Mouse (Mus musculus): ENCODE data around the gene Gpatch4. TPM values are rescaled to one million over a fixed set of nuclear protein-coding genes. Genes with fewer than 3 reads are reported as not detected.

The Gpatch4 gene
- polyA plus RNA-seq, 1 experiment from 2014 or later: 36.0 TPM

DNA sequence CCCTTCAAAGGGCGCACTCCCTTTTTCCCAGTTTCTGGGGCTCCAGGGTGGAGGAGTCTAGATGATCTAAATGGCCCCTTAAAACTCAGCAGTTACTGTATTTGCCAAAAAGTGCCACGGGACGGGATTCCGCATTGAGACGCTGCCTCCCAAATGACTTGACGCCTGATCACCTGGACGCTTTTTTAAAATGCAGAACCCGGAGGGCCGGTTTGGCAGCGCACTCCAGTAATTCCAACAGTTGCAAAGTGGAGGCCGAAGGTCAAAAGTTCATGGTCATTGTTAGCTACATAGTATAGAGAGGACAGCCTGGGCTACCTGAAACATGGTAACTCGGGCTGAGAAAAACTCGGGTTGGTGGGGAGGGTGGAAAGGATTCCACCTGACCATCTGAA lies 39.3 kb downstream of the Gpatch4 start:
- Histone ChIP-seq H3K36me3 (no peaks in the 10 kb centered on the region), H3K9me3 (no peaks in the 10 kb centered on the region), H3K4me1 (replicated peaks) (peaks cover 17% of the 10 kb centered on the region), H3K4me2 (peak overlapping the region; percentile 76), H3K27me3 (no peaks in the 10 kb centered on the region), H3K4me3 (peak overlapping the region; percentile 42), H3K27ac (replicated peaks) (no peak overlapping the region), H3K9ac (peak overlapping the region; percentile 30; the same call in 1 of the 2 replicates)
- no peak for ATAC-seq (ENCODE audit: low FRiP score, low read depth)
- 2% methylated on average over 13 of the region's 13 CpGs for WGBS

DNA sequence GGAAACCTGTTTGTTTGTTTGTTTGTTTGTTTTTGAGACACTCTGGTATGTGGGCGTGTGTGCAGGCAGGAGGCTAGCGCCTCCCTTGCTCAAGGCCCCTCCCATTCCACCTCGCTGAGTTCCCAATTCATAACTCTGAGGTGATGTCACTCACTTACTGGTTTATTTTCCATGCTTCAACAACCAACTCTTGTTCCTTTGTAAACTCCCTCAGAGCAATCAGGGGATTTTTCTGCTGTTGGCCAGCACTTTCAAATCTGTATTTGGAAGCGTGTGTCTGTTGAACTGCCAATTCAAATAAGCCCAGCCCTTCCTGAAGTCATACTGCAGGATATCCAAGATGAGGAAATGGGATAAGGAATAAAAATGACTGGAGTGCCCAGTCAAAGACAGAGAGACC lies 39.8 kb downstream of the Gpatch4 start:
- Histone ChIP-seq H3K9me3 (no peaks in the 10 kb centered on the region), H3K27me3 (no peaks in the 10 kb centered on the region), H3K4me3 (peak overlapping the region; percentile 42; the same call in 1 of the 2 replicates), H3K36me3 (no peaks in the 10 kb centered on the region), H3K9ac (no peak overlapping the region), H3K27ac (replicated peaks) (no peak overlapping the region), H3K4me2 (peak overlapping the region; percentile 76), H3K4me1 (replicated peaks) (peaks cover 17% of the 10 kb centered on the region)
- 18% methylated on average over 4 of the region's 4 CpGs for WGBS
- ATAC-seq (ENCODE audit: low FRiP score, low read depth): no peak

- Histone ChIP-seq H3K27me3 (no peaks in the 10 kb centered on the region), H3K4me3 (no peak overlapping the region), H3K27ac (replicated peaks) (no peak overlapping the region), H3K4me1 (replicated peaks) (peaks cover 17% of the 10 kb centered on the region), H3K36me3 (no peaks in the 10 kb centered on the region), H3K9me3 (no peaks in the 10 kb centered on the region), H3K4me2 (no peak overlapping the region), H3K9ac (no peak overlapping the region)
- WGBS: 96% methylated on average over 2 of the region's 2 CpGs
- no peak for ATAC-seq (ENCODE audit: low FRiP score, low read depth)
These were observed 41.1 kb downstream of the Gpatch4 start for GRCm38 (mm10) chr3:88084001-88084400.

GRCm38 (mm10) chr3:88085459-88085858 lies 42.6 kb downstream of the Gpatch4 start:
- no peak overlapping the region for H3K9ac ChIP-seq
- peaks cover 17% of the 10 kb centered on the region for H3K4me1 ChIP-seq (replicated peaks)
- H3K27ac ChIP-seq (replicated peaks): no peak overlapping the region
- no peaks in the 10 kb centered on the region for H3K27me3 ChIP-seq
- H3K4me3 ChIP-seq: no peak overlapping the region
- WGBS: 92% methylated on average over 5 of the region's 9 CpGs
- ATAC-seq (ENCODE audit: low FRiP score, low read depth): no peak
- H3K4me2 ChIP-seq: no peak overlapping the region
- H3K9me3 ChIP-seq: no peaks in the 10 kb centered on the region
- no peaks in the 10 kb centered on the region for H3K36me3 ChIP-seq

- H3K27me3 ChIP-seq: no peaks in the 10 kb centered on the region
- no peak overlapping the region for H3K4me2 ChIP-seq
- H3K9me3 ChIP-seq: no peaks in the 10 kb centered on the region
- H3K36me3 ChIP-seq: no peaks in the 10 kb centered on the region
- 0 out of 2 replicates have a peak, but pooled peaks cover 2% of the 10 kb centered on the region for H3K4me1 ChIP-seq (replicated peaks)
- WGBS: 86% methylated on average over 1 of the region's 1 CpGs
- H3K9ac ChIP-seq: no peak overlapping the region
- no peak overlapping the region for H3K4me3 ChIP-seq
- no peak overlapping the region for H3K27ac ChIP-seq (replicated peaks)
- ATAC-seq (ENCODE audit: low FRiP score, low read depth): no peak
These were observed 44.8 kb downstream of the Gpatch4 start for GRCm38 (mm10) chr3:88087688-88088087.

GRCm38 (mm10) chr3:88090106-88090505 lies 47.2 kb downstream of the Gpatch4 start:
- no peak overlapping the region for H3K9ac ChIP-seq
- no peak overlapping the region for H3K27ac ChIP-seq (replicated peaks)
- no peak overlapping the region for H3K4me2 ChIP-seq
- no peak overlapping the region for H3K4me3 ChIP-seq
- no peaks in the 10 kb centered on the region for H3K36me3 ChIP-seq
- no peaks in the 10 kb centered on the region for H3K4me1 ChIP-seq (replicated peaks)
- 91% methylated on average over 7 of the region's 7 CpGs for WGBS
- no peak for ATAC-seq (ENCODE audit: low FRiP score, low read depth)
- no peaks in the 10 kb centered on the region for H3K27me3 ChIP-seq
- no peaks in the 10 kb centered on the region for H3K9me3 ChIP-seq

- no peaks in the 10 kb centered on the region for H3K36me3 ChIP-seq
- H3K4me2 ChIP-seq: no peak overlapping the region
- H3K9me3 ChIP-seq: no peaks in the 10 kb centered on the region
- H3K4me1 ChIP-seq (replicated peaks): no peaks in the 10 kb centered on the region
- no peak for ATAC-seq (ENCODE audit: low FRiP score, low read depth)
- H3K27ac ChIP-seq (replicated peaks): no peak overlapping the region
- WGBS: 96% methylated on average over 6 of the region's 6 CpGs
- H3K9ac ChIP-seq: no peak overlapping the region
- H3K27me3 ChIP-seq: no peaks in the 10 kb centered on the region
- no peak overlapping the region for H3K4me3 ChIP-seq
These were observed 47.7 kb downstream of the Gpatch4 start for GRCm38 (mm10) chr3:88090616-88091015.

DNA sequence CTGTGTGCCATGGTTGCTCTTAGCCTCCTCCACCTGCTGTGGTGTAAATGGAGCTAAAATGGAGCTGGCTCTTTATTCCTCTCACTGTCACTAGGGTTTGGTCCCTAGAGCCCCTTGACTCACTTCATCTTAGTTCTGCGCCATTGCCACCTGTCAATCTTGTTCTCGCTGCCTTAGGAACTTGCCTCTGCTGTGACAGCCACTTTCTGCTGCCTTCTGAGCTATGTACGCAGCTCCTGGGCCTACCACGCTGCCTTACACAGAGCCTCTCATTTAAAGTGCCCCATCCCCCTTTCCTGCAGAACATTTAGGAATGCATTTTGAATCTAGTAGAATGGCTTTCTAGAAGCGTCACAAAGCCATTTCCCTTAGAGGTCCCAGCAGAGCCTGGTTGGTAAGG lies 51.2 kb downstream of the Gpatch4 start:
- Histone ChIP-seq H3K9ac (no peak overlapping the region), H3K27ac (replicated peaks) (0 out of 2 replicates have a peak overlapping the region, but pooled peaks have one; percentile 20), H3K4me3 (no peak overlapping the region), H3K4me1 (replicated peaks) (no peaks in the 10 kb centered on the region), H3K4me2 (no peak overlapping the region), H3K9me3 (no peaks in the 10 kb centered on the region), H3K36me3 (no peaks in the 10 kb centered on the region), H3K27me3 (no peaks in the 10 kb centered on the region)
- WGBS: 70% methylated on average over 5 of the region's 5 CpGs
- no peak for ATAC-seq (ENCODE audit: low FRiP score, low read depth)

DNA sequence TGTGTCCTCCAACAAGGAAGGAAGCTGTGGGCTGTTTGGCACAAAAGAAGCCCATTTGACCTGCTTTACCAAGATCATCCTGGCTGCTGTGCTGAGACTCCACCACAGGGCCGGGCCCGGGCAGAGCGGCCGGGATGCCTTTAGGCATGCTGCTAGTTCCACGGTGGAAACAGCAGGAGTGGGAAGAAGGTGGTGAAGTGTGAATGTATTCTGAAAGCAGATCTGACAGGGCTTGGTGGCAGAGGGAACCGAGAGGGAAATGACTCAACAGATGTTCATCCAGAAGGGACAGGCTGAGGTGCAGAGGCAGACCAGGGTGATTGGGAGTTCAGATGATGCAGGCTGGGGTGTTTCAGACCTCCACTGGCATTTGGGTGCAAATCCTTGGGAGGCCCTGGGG lies 54.8 kb downstream of the Gpatch4 start:
- Histone ChIP-seq H3K9ac (no peak overlapping the region), H3K9me3 (no peaks in the 10 kb centered on the region), H3K27ac (replicated peaks) (no peak overlapping the region), H3K36me3 (no peaks in the 10 kb centered on the region), H3K4me3 (no peak overlapping the region), H3K27me3 (no peaks in the 10 kb centered on the region), H3K4me2 (no peak overlapping the region), H3K4me1 (replicated peaks) (no peaks in the 10 kb centered on the region)
- no peak for ATAC-seq (ENCODE audit: low FRiP score, low read depth)
- WGBS: 84% methylated on average over 6 of the region's 6 CpGs

- WGBS: 75% methylated on average over 3 of the region's 3 CpGs
- H3K9me3 ChIP-seq: no peaks in the 10 kb centered on the region
- no peak overlapping the region for H3K9ac ChIP-seq
- no peak overlapping the region for H3K27ac ChIP-seq (replicated peaks)
- ATAC-seq (ENCODE audit: low FRiP score, low read depth): no peak
- no peaks in the 10 kb centered on the region for H3K27me3 ChIP-seq
- no peaks in the 10 kb centered on the region for H3K4me1 ChIP-seq (replicated peaks)
- H3K36me3 ChIP-seq: no peaks in the 10 kb centered on the region
- no peak overlapping the region for H3K4me3 ChIP-seq
- no peak overlapping the region for H3K4me2 ChIP-seq
These were observed 57.3 kb downstream of the Gpatch4 start for GRCm38 (mm10) chr3:88100251-88100650.

GRCm38 (mm10) chr3:88101736-88102135 lies 58.8 kb downstream of the Gpatch4 start:
- no peak for ATAC-seq (ENCODE audit: low FRiP score, low read depth)
- Histone ChIP-seq H3K27ac (replicated peaks) (no peak overlapping the region), H3K4me2 (no peak overlapping the region), H3K9me3 (no peaks in the 10 kb centered on the region), H3K36me3 (no peaks in the 10 kb centered on the region), H3K4me3 (no peak overlapping the region), H3K9ac (no peak overlapping the region), H3K4me1 (replicated peaks) (no peaks in the 10 kb centered on the region), H3K27me3 (no peaks in the 10 kb centered on the region)
- 95% methylated on average over 7 of the region's 7 CpGs for WGBS

DNA sequence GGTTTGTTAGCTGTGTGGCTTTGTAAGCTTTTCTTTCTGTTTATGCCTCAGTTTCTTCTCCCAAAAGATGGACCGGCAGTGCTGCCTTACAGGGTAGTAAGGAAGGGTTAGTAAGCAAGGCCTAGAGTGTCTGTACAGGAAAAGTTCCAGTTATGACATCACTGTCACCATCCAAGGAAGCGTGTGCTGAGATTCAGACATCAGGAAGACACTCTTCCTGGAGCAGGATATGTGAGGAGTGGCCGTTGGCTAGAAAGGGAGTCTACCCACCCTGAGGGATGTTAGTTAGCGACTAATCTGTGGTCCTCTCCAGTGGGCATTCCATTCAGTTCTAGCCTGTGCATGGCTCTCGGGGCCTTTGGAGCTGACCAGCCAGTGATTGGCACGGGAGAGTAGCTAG lies 59.3 kb downstream of the Gpatch4 start:
- no peaks in the 10 kb centered on the region for H3K4me1 ChIP-seq (replicated peaks)
- no peak overlapping the region for H3K4me3 ChIP-seq
- no peak overlapping the region for H3K27ac ChIP-seq (replicated peaks)
- WGBS: 92% methylated on average over 6 of the region's 6 CpGs
- no peak overlapping the region for H3K4me2 ChIP-seq
- H3K9ac ChIP-seq: no peak overlapping the region
- no peaks in the 10 kb centered on the region for H3K36me3 ChIP-seq
- H3K27me3 ChIP-seq: no peaks in the 10 kb centered on the region
- H3K9me3 ChIP-seq: no peaks in the 10 kb centered on the region
- no peak for ATAC-seq (ENCODE audit: low FRiP score, low read depth)

DNA sequence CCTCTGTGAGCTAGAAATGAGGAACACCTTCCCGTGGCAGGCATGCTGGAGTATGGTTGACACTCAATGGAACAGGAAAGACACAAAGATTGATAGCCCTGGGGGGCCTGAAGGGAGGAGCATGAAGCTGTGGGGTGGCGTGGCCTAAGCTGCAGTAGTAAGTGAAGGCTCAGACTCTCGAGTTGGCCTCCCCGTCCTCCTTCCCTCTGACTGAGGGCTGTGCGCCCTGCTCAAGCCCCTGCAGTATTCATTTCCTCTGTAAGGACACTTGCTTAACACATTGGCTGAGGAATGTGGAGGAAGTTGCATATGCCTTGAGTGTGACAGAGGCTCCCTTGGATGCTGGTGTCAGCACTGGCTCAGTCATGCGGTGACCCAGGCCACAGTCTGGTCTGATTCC lies 59.7 kb downstream of the Gpatch4 start:
- Histone ChIP-seq H3K4me1 (replicated peaks) (no peaks in the 10 kb centered on the region), H3K27me3 (no peaks in the 10 kb centered on the region), H3K4me3 (no peak overlapping the region), H3K4me2 (no peak overlapping the region), H3K9ac (no peak overlapping the region), H3K36me3 (no peaks in the 10 kb centered on the region), H3K9me3 (no peaks in the 10 kb centered on the region), H3K27ac (replicated peaks) (no peak overlapping the region)
- no peak for ATAC-seq (ENCODE audit: low FRiP score, low read depth)
- 77% methylated on average over 6 of the region's 6 CpGs for WGBS

Measured in hindbrain, embryonic 15.5 days (tissue).